Mouse (Mus musculus) ovary, postnatal 10 days (tissue): Measurements from ENCODE around the gene Mast1.

Source experiments
- DNase-seq: peaks from one replicate; pipeline ENCODE4 v3.0.0; 2022; ENCODE audit warnings: low spot score

The Mast1 gene

GRCm38 (mm10) chr8:84937620-84938485, 694 bp upstream of the Mast1 start:
- no peak for DNase-seq

- DNase-seq: no peak
Observed at GRCm38 (mm10) chr8:84936041-84936961, 858 bp downstream of the Mast1 start.

- DNase-seq: no peak
Observed at GRCm38 (mm10) chr8:84935489-84935888, 1.7 kb downstream of the Mast1 start.

- no peak for DNase-seq
Observed at GRCm38 (mm10) chr8:84934860-84935259, 2.3 kb downstream of the Mast1 start.

GRCm38 (mm10) chr8:84933767-84934559, 3.2 kb downstream of the Mast1 start:
- DNase-seq: no peak

GRCm38 (mm10) chr8:84930582-84930981, 6.6 kb downstream of the Mast1 start:
- no peak for DNase-seq

- DNase-seq: no peak
Observed at GRCm38 (mm10) chr8:84928456-84929306, 8.5 kb downstream of the Mast1 start.

GRCm38 (mm10) chr8:84927513-84927912, 9.6 kb downstream of the Mast1 start:
- DNase-seq: no peak

- no peak for DNase-seq
Observed at GRCm38 (mm10) chr8:84925557-84925956, 11.6 kb downstream of the Mast1 start.

- no peak for DNase-seq
Observed at GRCm38 (mm10) chr8:84921596-84921995, 15.6 kb downstream of the Mast1 start.

GRCm38 (mm10) chr8:84918646-84919045, 18.5 kb downstream of the Mast1 start:
- no peak for DNase-seq

GRCm38 (mm10) chr8:84917781-84918180, 19.4 kb downstream of the Mast1 start:
- no peak for DNase-seq

GRCm38 (mm10) chr8:84915269-84915668, 21.9 kb downstream of the Mast1 start:
- no peak for DNase-seq

GRCm38 (mm10) chr8:84913960-84914359, 23.2 kb downstream of the Mast1 start:
- no peak for DNase-seq

GRCm38 (mm10) chr8:84913502-84913900, 23.7 kb downstream of the Mast1 start:
- no peak for DNase-seq

GRCm38 (mm10) chr8:84912895-84913501, 24.2 kb downstream of the Mast1 start:
- no peak for DNase-seq

- no peak for DNase-seq
Observed at GRCm38 (mm10) chr8:84912391-84912790, 24.8 kb downstream of the Mast1 start.

GRCm38 (mm10) chr8:84911854-84912253, 25.3 kb downstream of the Mast1 start:
- no peak for DNase-seq

GRCm38 (mm10) chr8:84910551-84910950, 26.6 kb downstream of the Mast1 start:
- DNase-seq: no peak

- DNase-seq: no peak
Observed at GRCm38 (mm10) chr8:84909949-84910348, 27.2 kb downstream of the Mast1 start.
